Mouse (Mus musculus) MEL (cell line): ENCODE data around the gene Atxn2. TPM values are rescaled to one million over a fixed set of nuclear protein-coding genes. Genes with fewer than 3 reads are reported as not detected.

ENCODE experiments used
- DNase-seq: peaks from one replicate; pipeline ENCODE4 v3.0.0; 2011; ENCODE audit warnings: low read depth, low spot score
- H3K27ac ChIP-seq: 2 replicates; pipeline ENCODE4 v1.5.1; 2012; ENCODE audit warnings: low read depth, mild to moderate bottlenecking, control low read depth, low read length, moderate library complexity; ENCODE audit not compliant: control insufficient read depth
- H3K27me3 ChIP-seq, 2 experiments: fragments of 150-350 bp in 1 of 2; sonication (generic) in 1 of 2; 2 replicates each; pipeline ENCODE4 v1.6.1; 2012; ENCODE audit warnings: low read length in 2 of 2, mild to moderate bottlenecking in 2 of 2, improper control_type of control experiment in 1 of 2, moderate library complexity in 1 of 2; ENCODE audit not compliant: insufficient read depth in 2 of 2, control insufficient read depth in 1 of 2
- H3K36me3 ChIP-seq, 2 experiments: 2 replicates each; pipeline ENCODE4 v1.6.1; 2012 to 2014; ENCODE audit warnings: low read length in 2 of 2, improper control_type of control experiment in 1 of 2, inconsistent platforms in 1 of 2, mild to moderate bottlenecking in 1 of 2; ENCODE audit not compliant: insufficient read depth in 2 of 2, control insufficient read depth in 1 of 2
- H3K4me1 ChIP-seq, 2 experiments: fragments of 150-350 bp in 1 of 2; sonication (generic) in 1 of 2; 2 replicates each; pipeline ENCODE4 v1.6.1; 2012; ENCODE audit warnings: low read length in 2 of 2, improper control_type of control experiment in 1 of 2, mild to moderate bottlenecking in 1 of 2; ENCODE audit not compliant: insufficient read depth in 2 of 2, control insufficient read depth in 1 of 2
- H3K4me3 ChIP-seq, 2 experiments: fragments of 150-350 bp in 1 of 2; sonication (generic) in 1 of 2; 2 replicates each; pipeline ENCODE4 v1.5.1; 2012; ENCODE audit warnings: low read depth in 2 of 2, low read length in 2 of 2, mild to moderate bottlenecking in 2 of 2, moderate library complexity in 2 of 2, control low read depth in 1 of 2, improper control_type of control experiment in 1 of 2; ENCODE audit not compliant: control insufficient read depth in 1 of 2, insufficient read depth in 1 of 2
- H3K79me2 ChIP-seq: 2 replicates; pipeline ENCODE4 v1.6.1; 2012; ENCODE audit warnings: mild to moderate bottlenecking, low read length, moderate library complexity; ENCODE audit not compliant: control insufficient read depth, poor library complexity, insufficient read depth
- H3K9ac ChIP-seq: 2 replicates; pipeline ENCODE4 v1.6.1; 2012; ENCODE audit warnings: low read depth, mild to moderate bottlenecking, control low read depth, low read length, moderate library complexity; ENCODE audit not compliant: control insufficient read depth, poor library complexity, severe bottlenecking
- H3K9me3 ChIP-seq: fragments of 150-350 bp; sonication (generic); replicated peaks from 2 replicates; pipeline ENCODE4 v1.6.1; 2012; ENCODE audit warnings: mild to moderate bottlenecking, low read length, improper control_type of control experiment, moderate library complexity; ENCODE audit not compliant: insufficient read depth
- BHLHE40 ChIP-seq: IDR thresholded peaks from 2 replicates; pipeline ENCODE4 v1.6.1; 2012; ENCODE audit warnings: low read depth, mild to moderate bottlenecking, inconsistent platforms, low read length, improper control_type of control experiment, borderline replicate concordance
- CTCF ChIP-seq, 3 experiments: IDR thresholded peaks in 2 of 3; conservative IDR thresholded peaks in 1 of 3; 2 replicates each; pipeline ENCODE4 v1.5.1; 2011 to 2012; ENCODE audit warnings: low read length in 3 of 3, low read depth in 2 of 3, mild to moderate bottlenecking in 2 of 3, improper control_type of control experiment in 1 of 3, inconsistent platforms in 1 of 3, mixed read lengths in 1 of 3, moderate library complexity in 1 of 3; ENCODE audit not compliant: control insufficient read depth in 1 of 3, insufficient read depth in 1 of 3, poor library complexity in 1 of 3, severe bottlenecking in 1 of 3
- ELF1 ChIP-seq: IDR thresholded peaks from 2 replicates; pipeline ENCODE4 v1.6.1; 2014; ENCODE audit warnings: low read depth, mild to moderate bottlenecking, inconsistent platforms, low read length, improper control_type of control experiment, moderate library complexity
- EP300 ChIP-seq, 2 experiments: IDR thresholded peaks; 2 replicates each; pipeline ENCODE4 v1.6.1; 2011; ENCODE audit warnings: improper control_type of control experiment in 2 of 2, low read length in 2 of 2, low read depth in 1 of 2, mild to moderate bottlenecking in 1 of 2
- GABPA ChIP-seq: IDR thresholded peaks from 2 replicates; pipeline ENCODE4 v1.6.1; 2012; ENCODE audit warnings: low read depth, mild to moderate bottlenecking, inconsistent platforms, low read length, improper control_type of control experiment, moderate library complexity
- GATA1 ChIP-seq: IDR thresholded peaks from 2 replicates; pipeline ENCODE4 v1.6.1; 2011; ENCODE audit warnings: low read depth, low read length, improper control_type of control experiment
- HCFC1 ChIP-seq: IDR thresholded peaks from 2 replicates; pipeline ENCODE4 v1.6.1; 2012; ENCODE audit warnings: low read depth, mild to moderate bottlenecking, inconsistent platforms, low read length, improper control_type of control experiment, moderate library complexity
- JUND ChIP-seq: IDR thresholded peaks from 2 replicates; pipeline ENCODE4 v1.6.1; 2011; ENCODE audit warnings: low read depth, mild to moderate bottlenecking, improper control_type of control experiment, low read length
- MAFK ChIP-seq: IDR thresholded peaks from 2 replicates; pipeline ENCODE4 v1.6.1; 2011; ENCODE audit warnings: low read depth, mild to moderate bottlenecking, low read length, improper control_type of control experiment, borderline replicate concordance
- MAX ChIP-seq: IDR thresholded peaks from 2 replicates; pipeline ENCODE4 v1.6.1; 2011; ENCODE audit warnings: low read length, improper control_type of control experiment
- MAZ ChIP-seq: IDR thresholded peaks from 2 replicates; pipeline ENCODE4 v1.6.1; 2012; ENCODE audit warnings: low read depth, mild to moderate bottlenecking, inconsistent platforms, low read length, improper control_type of control experiment
- MYC ChIP-seq: IDR thresholded peaks from 2 replicates; pipeline ENCODE4 v1.6.1; 2011; ENCODE audit warnings: low read depth, mild to moderate bottlenecking, low read length, improper control_type of control experiment, moderate library complexity
- POLR2A ChIP-seq, 2 experiments: IDR thresholded peaks; 2 replicates each; pipeline ENCODE4 v1.6.1; 2011 to 2012; ENCODE audit warnings: low read length in 2 of 2, mild to moderate bottlenecking in 2 of 2, control low read depth in 1 of 2, improper control_type of control experiment in 1 of 2, low read depth in 1 of 2, moderate library complexity in 1 of 2; ENCODE audit not compliant: control insufficient read depth in 1 of 2, insufficient read depth in 1 of 2, poor library complexity in 1 of 2
- RCOR1 ChIP-seq: IDR thresholded peaks from 2 replicates; pipeline ENCODE4 v1.6.1; 2012; ENCODE audit warnings: low read depth, mild to moderate bottlenecking, inconsistent platforms, low read length, improper control_type of control experiment
- SIN3A ChIP-seq: IDR thresholded peaks from 2 replicates; pipeline ENCODE4 v1.6.1; 2012; ENCODE audit warnings: low read length, improper control_type of control experiment, inconsistent platforms
- SMC3 ChIP-seq: IDR thresholded peaks from 2 replicates; pipeline ENCODE4 v1.6.1; 2011; ENCODE audit warnings: low read depth, low read length, improper control_type of control experiment
- TCF12 ChIP-seq: IDR thresholded peaks from 2 replicates; pipeline ENCODE4 v1.6.1; 2014; ENCODE audit warnings: low read depth, mild to moderate bottlenecking, inconsistent platforms, low read length, improper control_type of control experiment, moderate library complexity
- UBTF ChIP-seq: IDR thresholded peaks from 2 replicates; pipeline ENCODE4 v1.6.1; 2012; ENCODE audit warnings: low read depth, mild to moderate bottlenecking, inconsistent platforms, low read length, improper control_type of control experiment, moderate library complexity, borderline replicate concordance; ENCODE audit not compliant: insufficient read depth
- ZKSCAN1 ChIP-seq: IDR thresholded peaks from 2 replicates; pipeline ENCODE4 v1.6.1; 2012; ENCODE audit warnings: low read depth, mild to moderate bottlenecking, inconsistent platforms, low read length, improper control_type of control experiment, moderate library complexity
- ZMIZ1 ChIP-seq: IDR thresholded peaks from 2 replicates; pipeline ENCODE4 v1.6.1; 2012; ENCODE audit warnings: low read depth, mild to moderate bottlenecking, inconsistent platforms, low read length, improper control_type of control experiment, moderate library complexity
- ZNF384 ChIP-seq: IDR thresholded peaks from 2 replicates; pipeline ENCODE4 v1.6.1; 2012; ENCODE audit warnings: low read depth, mild to moderate bottlenecking, inconsistent platforms, low read length, improper control_type of control experiment
- polyA plus RNA-seq, 2 experiments: library from polyadenylated mRNA; stranded (reverse) in 1 of 2; unstranded in 1 of 2; fragments of >175 nt in 1 of 2; fragments of >200 nt in 1 of 2; gene quantifications; 2 replicates each; pipeline versions ENCODE4 v1.2.1 to v1.2.4; 2012; ENCODE audit warnings: low replicate concordance in 2 of 2, low read depth in 1 of 2; ENCODE audit not compliant: insufficient read length in 2 of 2, insufficient read depth in 1 of 2, missing spikeins in 1 of 2
- total RNA-seq: library from RNA; depleted of rRNA; stranded (reverse); fragments of 300-350 nt; gene quantifications from 2 replicates; pipeline ENCODE4 v1.2.3, GENCODE M21; 2012

Atxn2 gene
- total and polyA plus RNA-seq, 3 experiments: 16.3 to 476 (median 85.4) TPM

- Histone ChIP-seq H3K9me3 (no peaks in the 10 kb centered on the region), H3K9ac (no peak overlapping the region)
- TF ChIP-seq HCFC1: no peak
- no peak for TF ChIP-seq ZMIZ1
- TF ChIP-seq BHLHE40: no peak
- TF ChIP-seq UBTF: no peak
- TF ChIP-seq JUND: no peak
- TF ChIP-seq SIN3A: no peak
- TF ChIP-seq ELF1: no peak
- TF ChIP-seq GATA1: no peak
- TF ChIP-seq TCF12: no peak
- no peak for TF ChIP-seq POLR2A (IDR thresholded peaks at IDR 0.05; ENCODE audit: control insufficient read depth in 1 of 2, insufficient read depth in 1 of 2, low read depth in 1 of 2, low read length in 2 of 2, poor library complexity in 1 of 2)
- TF ChIP-seq MAZ: no peak
- no peak for TF ChIP-seq MYC
- TF ChIP-seq GABPA: no peak
- no peak for TF ChIP-seq MAFK
- no peak for TF ChIP-seq MAX
- TF ChIP-seq ZNF384: no peak
- no peak for TF ChIP-seq ZKSCAN1
- TF ChIP-seq RCOR1: no peak
- TF ChIP-seq, all 39 proteins: peak for 0
- H3K4me3 ChIP-seq: no peak overlapping the region
- H3K79me2 ChIP-seq: no peaks in the 10 kb centered on the region
- H3K27me3 ChIP-seq: no peaks in the 10 kb centered on the region
- DNase-seq: no peak
- no peaks in the 10 kb centered on the region for H3K4me1 ChIP-seq
- no peak overlapping the region for H3K27ac ChIP-seq
- peaks cover 0 to 11% of the 10 kb centered on the region in 2 experiments; a peak in 2 of 4 replicates for H3K36me3 ChIP-seq
These were observed 42.7 kb upstream of the Atxn2 start for GRCm38 (mm10) chr5:121668411-121668810.

- no peak overlapping the region for H3K9ac ChIP-seq
- peak; percentile 68 for DNase-seq
- peaks cover 0 to 7% of the 10 kb centered on the region in 2 experiments; a peak in 2 of 4 replicates for H3K36me3 ChIP-seq
These were observed 40.7 kb upstream of the Atxn2 start for GRCm38 (mm10) chr5:121670412-121670811.

More at GRCm38 (mm10) chr5:121670412-121670811, 40.7 kb upstream of the Atxn2 start:
- no peak for TF ChIP-seq EP300 (IDR thresholded peaks at IDR 0.05; ENCODE audit: low read depth in 1 of 2, low read length in 2 of 2)
- TF ChIP-seq CTCF (IDR thresholded peaks at IDR 0.05 in 2 of 3, conservative IDR thresholded peaks at IDR 0.05 in 1 of 3; ENCODE audit: control insufficient read depth in 1 of 3, insufficient read depth in 1 of 3, low read depth in 2 of 3, low read length in 3 of 3, poor library complexity in 1 of 3, severe bottlenecking in 1 of 3): peak; percentile 60 to 89 (median 62)
- TF ChIP-seq SMC3: peak; percentile 35; the same call in 1 of the 2 replicates
- Histone ChIP-seq H3K4me3 (no peak overlapping the region), H3K79me2 (no peaks in the 10 kb centered on the region), H3K27ac (no peak overlapping the region), H3K4me1 (no peaks in the 10 kb centered on the region), H3K27me3 (no peaks in the 10 kb centered on the region), H3K9me3 (no peaks in the 10 kb centered on the region)
